Mouse (Mus musculus) testis, adult 2 months (tissue): Measurements from ENCODE around the gene Mmrn2.

Experiments
- CTCF ChIP-seq: fragments of 200-500 bp; IDR thresholded peaks from 2 replicates; pipeline ENCODE4 v1.5.1; 2012; ENCODE audit warnings: low read depth, mild to moderate bottlenecking, inconsistent platforms, low read length, moderate library complexity; ENCODE audit not compliant: control insufficient read depth, insufficient read depth, insufficient replicate concordance
- POLR2A ChIP-seq: fragments of 200-500 bp; IDR thresholded peaks from 2 replicates; pipeline ENCODE4 v1.6.1; 2012; ENCODE audit warnings: low read depth, mild to moderate bottlenecking, inconsistent platforms, low read length, moderate library complexity; ENCODE audit not compliant: control insufficient read depth

GRCm38 (mm10) chr14:34399301-34399700 is 24.0 kb downstream of the Mmrn2 start:
- TF ChIP-seq CTCF (no peak), POLR2A (no peak)
